ENCODE assay signal across 10 mouse cellular contexts in the genomic region with DNA sequence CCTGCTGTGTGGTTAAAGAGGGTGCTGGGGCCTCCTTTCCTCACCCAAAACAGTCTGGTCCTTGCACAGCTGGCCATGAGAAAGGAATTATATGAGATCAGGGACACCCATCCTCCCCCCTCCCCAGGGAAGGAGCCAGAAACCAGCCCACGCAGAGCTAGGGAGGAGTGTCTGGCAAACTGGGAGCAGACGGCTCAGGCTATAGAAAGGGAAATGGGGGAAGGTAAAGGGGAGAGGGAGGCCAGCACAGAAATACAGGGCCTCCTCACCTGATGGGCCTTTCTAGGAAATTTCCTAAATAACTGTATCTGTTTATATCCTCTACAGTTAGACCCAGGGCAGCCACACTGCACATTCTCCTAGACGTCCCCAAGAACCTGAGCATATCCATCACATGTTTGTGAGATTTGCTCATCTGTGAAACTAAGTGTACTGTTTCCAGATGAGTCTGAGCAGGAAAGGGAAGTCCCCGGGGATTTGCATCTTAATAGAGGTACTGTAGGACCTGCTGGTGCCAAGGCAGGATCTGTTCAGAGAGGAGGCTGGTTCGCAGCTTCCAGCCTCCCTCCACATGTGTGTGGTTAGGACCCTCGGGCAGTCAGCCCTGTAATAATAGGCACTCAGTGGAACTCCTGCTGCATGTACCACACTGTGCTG. TPM values are rescaled to one million over a fixed set of nuclear protein-coding genes. Genes with fewer than 3 reads are reported as not detected.
DNase-seq lines count a peak whose midpoint lies in the region; ATAC-seq and TF ChIP-seq lines count a peak whose summit lies in the region.
"Had no signal": no experiment of that assay in that cellular context is flagged by ENCODE, and none has a peak within 500 bp of the region (broad histone marks: within the 10 kb centered on the region; RNA-seq: fewer than 3 reads in every experiment).

No protein-coding gene starts in this region.

- H3K4me2 ChIP-seq in heart, embryonic 13.5 days: no peak overlapping the region
- H3K4me2 ChIP-seq in limb, embryonic 13.5 days (replicated peaks): no peak overlapping the region
- no peak overlapping the region for H3K4me2 ChIP-seq in intestine, postnatal 0 days (replicated peaks; ENCODE audit: low read depth)

- peaks cover 24% of the 10 kb centered on the region for H3K27me3 ChIP-seq in heart, embryonic 13.5 days (replicated peaks)
- no peaks in the 10 kb centered on the region for H3K27me3 ChIP-seq in limb, embryonic 13.5 days
- no peaks in the 10 kb centered on the region for H3K27me3 ChIP-seq in intestine, postnatal 0 days (replicated peaks; ENCODE audit: control insufficient read depth, insufficient read depth, low read length)

- 0 out of 2 replicates have a peak overlapping the region, but pooled peaks have one; percentile 2 for H3K9ac ChIP-seq in heart, embryonic 13.5 days
- peak overlapping the region; percentile 43; the same call in 1 of the 2 replicates for H3K9ac ChIP-seq in limb, embryonic 13.5 days
- H3K9ac ChIP-seq in intestine, postnatal 0 days (ENCODE audit: low read depth, low read length): no peak overlapping the region

- intact Hi-C loops in heart, postnatal 36 days (cut with DNase I): no loop called here

- H3K4me3 ChIP-seq in heart, embryonic 13.5 days: no peak overlapping the region
- H3K4me3 ChIP-seq in limb, embryonic 13.5 days: no peak overlapping the region
- no peak overlapping the region for H3K4me3 ChIP-seq in intestine, postnatal 0 days (ENCODE audit: low read depth, low read length)

- no peak for TF ChIP-seq CTCF in intestine, postnatal 0 days (IDR thresholded peaks at IDR 0.05; ENCODE audit: low read depth)

- no peak for ATAC-seq in heart, embryonic 13.5 days (ENCODE audit: extremely low read depth, insufficient number of reproducible peaks, low FRiP score, low TSS enrichment)
- no peak for ATAC-seq in limb, embryonic 13.5 days (ENCODE audit: low FRiP score, low read depth)
- ATAC-seq in intestine, postnatal 0 days: no peak

- no peak overlapping the region for H3K27ac ChIP-seq in heart, embryonic 13.5 days (replicated peaks)
- H3K27ac ChIP-seq in limb, embryonic 13.5 days: 0 out of 2 replicates have a peak overlapping the region, but pooled peaks have one; percentile 33
- no peak overlapping the region for H3K27ac ChIP-seq in intestine, postnatal 0 days (ENCODE audit: low read depth, low read length)

- DNase-seq in heart, postnatal 36 days: no peak
- DNase-seq in right cerebral cortex, adult 18-20 months: peak; percentile 78
- no peak for DNase-seq in right cerebral cortex, postnatal 4 days
- DNase-seq in adrenal gland, postnatal 14 days: no peak
- DNase-seq in lung, postnatal 4 days: no peak
- DNase-seq: heart, adult 18-20 months; layer of hippocampus, postnatal 36 days had no signal

- WGBS in heart, embryonic 13.5 days: 37% methylated on average over 6 of the region's 6 CpGs
- 23% methylated on average over 6 of the region's 6 CpGs for WGBS in limb, embryonic 13.5 days
- 64% methylated on average over 6 of the region's 6 CpGs for WGBS in intestine, postnatal 0 days

- no peaks in the 10 kb centered on the region for H3K9me3 ChIP-seq in heart, embryonic 13.5 days
- H3K9me3 ChIP-seq in limb, embryonic 13.5 days: no peaks in the 10 kb centered on the region
- H3K9me3 ChIP-seq in intestine, postnatal 0 days (ENCODE audit: control insufficient read depth): no peaks in the 10 kb centered on the region

- H3K4me1 ChIP-seq in heart, embryonic 13.5 days: peaks cover 60% of the 10 kb centered on the region
- H3K4me1 ChIP-seq in limb, embryonic 13.5 days: peaks cover 36% of the 10 kb centered on the region
- no peaks in the 10 kb centered on the region for H3K4me1 ChIP-seq in intestine, postnatal 0 days (replicated peaks; ENCODE audit: control insufficient read depth, insufficient read depth, low read length)

- H3K36me3 ChIP-seq in heart, embryonic 13.5 days: peaks cover 4% of the 10 kb centered on the region; the same call in 1 of the 2 replicates
- peaks cover 62% of the 10 kb centered on the region for H3K36me3 ChIP-seq in limb, embryonic 13.5 days
- 0 out of 2 replicates have a peak, but pooled peaks cover 5% of the 10 kb centered on the region for H3K36me3 ChIP-seq in intestine, postnatal 0 days (ENCODE audit: control insufficient read depth, insufficient read depth)

RNA-seq across cellular contexts. Expression of a gene that starts 6.2 kb away (rescaled TPM):
- 7.3 and 7.9 TPM in 2 replicates for polyA plus RNA-seq in heart, embryonic 13.5 days (2015; fragmentation: Nextera tagmentation; extraction: Ambion mirVana)
- total RNA-seq in heart, postnatal 36 days (2021): 1 to 10 TPM; 1.7 to 2.4 TPM
- polyA plus RNA-seq in limb, embryonic 13.5 days (2015; fragmentation: Nextera tagmentation; extraction: Ambion mirVana): 29.6 and 32.3 TPM in 2 replicates
- 6.0 and 7.7 TPM in 2 replicates for total RNA-seq in adrenal gland, postnatal 14 days (2021)
- polyA plus RNA-seq in intestine, postnatal 0 days (2015; fragmentation: Nextera tagmentation; extraction: Ambion mirVana): 4.5 and 5.6 TPM in 2 replicates

RNA-seq across cellular contexts. Expression of a gene that starts 16.4 kb away (rescaled TPM):
- polyA plus RNA-seq in heart, embryonic 13.5 days (2015; fragmentation: Nextera tagmentation; extraction: Ambion mirVana): 17.6 and 19.4 TPM in 2 replicates
- total RNA-seq in heart, postnatal 36 days (2021): 10 to 100 TPM; 13.2 to 13.4 TPM
- polyA plus RNA-seq in limb, embryonic 13.5 days (2015; fragmentation: Nextera tagmentation; extraction: Ambion mirVana): 28.5 and 30.2 TPM in 2 replicates
- 14.8 and 18.9 TPM in 2 replicates for total RNA-seq in adrenal gland, postnatal 14 days (2021)
- 8.2 and 10.7 TPM in 2 replicates for polyA plus RNA-seq in intestine, postnatal 0 days (2015; fragmentation: Nextera tagmentation; extraction: Ambion mirVana)

RNA-seq across cellular contexts. Expression of a gene that starts 43.5 kb away (rescaled TPM):
- polyA plus RNA-seq in heart, embryonic 13.5 days (2015; fragmentation: Nextera tagmentation; extraction: Ambion mirVana): 0.10 and 0.19 TPM in 2 replicates
- not detected for total RNA-seq in heart, postnatal 36 days (2021)
- polyA plus RNA-seq in limb, embryonic 13.5 days (2015; fragmentation: Nextera tagmentation; extraction: Ambion mirVana): not detected in 2 replicates
- total RNA-seq in adrenal gland, postnatal 14 days (2021): 0.86 and 1.1 TPM in 2 replicates
- polyA plus RNA-seq in intestine, postnatal 0 days (2015; fragmentation: Nextera tagmentation; extraction: Ambion mirVana): 1.5 and 1.6 TPM in 2 replicates
